Mouse (Mus musculus) neural tube, embryonic 13.5 days (tissue): ENCODE data around the gene Cd247. TPM values are rescaled to one million over a fixed set of nuclear protein-coding genes. Genes with fewer than 3 reads are reported as not detected.

Experiments used
- ATAC-seq: fragments of 200-750 bp; cut with Nextera tagmentation; 2 replicates; pipeline ENCODE4 v1.8.0; 2017; ENCODE audit warnings: low read depth, mild to moderate bottlenecking, moderate TSS enrichment, moderate library complexity
- H3K27ac ChIP-seq: fragments of 300-500 bp; sonication (generic); replicated peaks from 2 replicates; pipeline ENCODE4 v1.5.1; 2015; ENCODE audit warnings: moderate library complexity, mild to moderate bottlenecking, inconsistent platforms
- H3K27me3 ChIP-seq: fragments of 300-500 bp; sonication (generic); 2 replicates; pipeline ENCODE4 v1.6.1; 2015; ENCODE audit warnings: mild to moderate bottlenecking, inconsistent platforms
- H3K36me3 ChIP-seq: fragments of 300-500 bp; sonication (generic); 2 replicates; pipeline ENCODE4 v1.6.1; 2015; ENCODE audit warnings: mild to moderate bottlenecking, inconsistent platforms
- H3K4me1 ChIP-seq: fragments of 300-500 bp; sonication (generic); replicated peaks from 2 replicates; pipeline ENCODE4 v1.6.1; 2015; ENCODE audit warnings: inconsistent platforms
- H3K4me2 ChIP-seq: fragments of 300-500 bp; sonication (generic); 2 replicates; pipeline ENCODE4 v1.6.1; 2015; ENCODE audit warnings: inconsistent platforms, mild to moderate bottlenecking, moderate library complexity
- H3K4me3 ChIP-seq: fragments of 300-500 bp; sonication (generic); 2 replicates; pipeline ENCODE4 v1.5.1; 2015; ENCODE audit warnings: mild to moderate bottlenecking, inconsistent platforms
- H3K9ac ChIP-seq: fragments of 300-500 bp; sonication (generic); 2 replicates; pipeline ENCODE4 v1.6.1; 2015; ENCODE audit warnings: moderate library complexity, mild to moderate bottlenecking, inconsistent platforms
- H3K9me3 ChIP-seq: fragments of 300-500 bp; sonication (generic); 2 replicates; pipeline ENCODE4 v1.6.1; 2016; ENCODE audit warnings: inconsistent platforms
- WGBS: fragments of 180-500 bp; shearing (Covaris S2); methylation state at CpG from one replicate; pipeline ENCODE4 v1.1.7; 2015; 5-methylcytosine and 5-hydroxymethylcytosine counted together
- polyA plus RNA-seq: library from polyadenylated mRNA; unstranded; fragments of >200 nt; fragmentation: Nextera tagmentation; extraction: Ambion mirVana; gene quantifications from 2 replicates; pipeline ENCODE4 v1.2.1, GENCODE M21; 2015

Gene Cd247
- polyA plus RNA-seq, 1 experiment from 2014 or later, result 0.60 TPM

GRCm38 (mm10) chr1:165909471-165909870 is 121.0 kb downstream of the Cd247 start:
- H3K27me3 ChIP-seq, result no peaks in the 10 kb centered on the region
- H3K4me2 ChIP-seq, result no peak overlapping the region
- H3K36me3 ChIP-seq, result peaks cover 43% of the 10 kb centered on the region
- no peak overlapping the region for H3K27ac ChIP-seq
- H3K4me3 ChIP-seq, result no peak overlapping the region
- H3K9me3 ChIP-seq, result no peaks in the 10 kb centered on the region
- ATAC-seq, result no peak
- 88% methylated on average over 3 of the region's 3 CpGs for WGBS
- H3K9ac ChIP-seq, result no peak overlapping the region
- peaks cover 11% of the 10 kb centered on the region for H3K4me1 ChIP-seq

GRCm38 (mm10) chr1:165913720-165914415 is 125.4 kb downstream of the Cd247 start:
- H3K9ac ChIP-seq, result no peak overlapping the region
- peak; percentile 91 for ATAC-seq
- H3K27ac ChIP-seq, result no peak overlapping the region
- H3K4me3 ChIP-seq, result no peak overlapping the region
- H3K36me3 ChIP-seq, result peaks cover 22% of the 10 kb centered on the region
- peaks cover 17% of the 10 kb centered on the region for H3K4me1 ChIP-seq
- H3K27me3 ChIP-seq, result no peaks in the 10 kb centered on the region
- H3K9me3 ChIP-seq, result no peaks in the 10 kb centered on the region
- 0 out of 2 replicates have a peak overlapping the region, but pooled peaks have one; percentile 11 for H3K4me2 ChIP-seq
- 57% methylated on average over 2 of the region's 2 CpGs for WGBS

- Histone ChIP-seq H3K9me3 (no peaks in the 10 kb centered on the region), H3K27me3 (no peaks in the 10 kb centered on the region), H3K27ac (peak overlapping the region; percentile 35), H3K4me1 (peaks cover 17% of the 10 kb centered on the region), H3K4me3 (no peak overlapping the region), H3K36me3 (peaks cover 20% of the 10 kb centered on the region), H3K4me2 (peak overlapping the region; percentile 11; the same call in 1 of the 2 replicates), H3K9ac (no peak overlapping the region)
- 28% methylated on average over 2 of the region's 2 CpGs for WGBS
- ATAC-seq, result peak; percentile 36; the same call in 1 of the 2 replicates
These were observed 125.9 kb downstream of the Cd247 start for GRCm38 (mm10) chr1:165914416-165914801.

- H3K4me1 ChIP-seq, result no peaks in the 10 kb centered on the region
- H3K27me3 ChIP-seq, result no peaks in the 10 kb centered on the region
- H3K9me3 ChIP-seq, result no peaks in the 10 kb centered on the region
- H3K9ac ChIP-seq, result no peak overlapping the region
- WGBS, result 72% methylated on average over 3 of the region's 3 CpGs
- ATAC-seq, result no peak
- peaks cover 11% of the 10 kb centered on the region for H3K36me3 ChIP-seq
- no peak overlapping the region for H3K4me3 ChIP-seq
- H3K4me2 ChIP-seq, result no peak overlapping the region
- H3K27ac ChIP-seq, result no peak overlapping the region
These were observed 132.5 kb downstream of the Cd247 start for GRCm38 (mm10) chr1:165921026-165921425.

- H3K4me1 ChIP-seq, result no peaks in the 10 kb centered on the region
- H3K36me3 ChIP-seq, result no peaks in the 10 kb centered on the region
- H3K9me3 ChIP-seq, result no peaks in the 10 kb centered on the region
- ATAC-seq, result no peak
- H3K9ac ChIP-seq, result no peak overlapping the region
- no peak overlapping the region for H3K4me2 ChIP-seq
- H3K27ac ChIP-seq, result no peak overlapping the region
- H3K4me3 ChIP-seq, result no peak overlapping the region
- 81% methylated on average over 1 of the region's 1 CpGs for WGBS
- no peaks in the 10 kb centered on the region for H3K27me3 ChIP-seq
These were observed 134.0 kb downstream of the Cd247 start for GRCm38 (mm10) chr1:165922488-165922887.

GRCm38 (mm10) chr1:165925207-165925606 is 136.7 kb downstream of the Cd247 start:
- Histone ChIP-seq H3K27me3 (no peaks in the 10 kb centered on the region), H3K27ac (no peak overlapping the region), H3K4me1 (no peaks in the 10 kb centered on the region), H3K9me3 (no peaks in the 10 kb centered on the region), H3K36me3 (no peaks in the 10 kb centered on the region), H3K9ac (no peak overlapping the region), H3K4me3 (no peak overlapping the region), H3K4me2 (no peak overlapping the region)
- 88% methylated on average over 2 of the region's 2 CpGs for WGBS
- no peak for ATAC-seq

Other genes with a start within 250 kb of the Cd247 start
- gene Mpzl1, start 154.1 kb upstream of the Cd247 start, polyA plus RNA-seq, result 157 and 159 TPM in 2 replicates
- gene Rcsd1, start 78.9 kb upstream of the Cd247 start, polyA plus RNA-seq, result 12.4 and 13.5 TPM in 2 replicates
- gene Creg1, start 24.9 kb upstream of the Cd247 start, polyA plus RNA-seq, result 32.9 and 37.0 TPM in 2 replicates
- 15.5 and 18.1 TPM in 2 replicates for gene Pou2f1, start 214.0 kb downstream of the Cd247 start, polyA plus RNA-seq